Mouse (Mus musculus): ENCODE measurements at regions not wholly inside any gene's neighbourhood (a gene's known extent, or its start where the extent isn't known, plus 50 kb on each side); places are given as distances from the start of the nearest gene placed in this dataset.

DNA sequence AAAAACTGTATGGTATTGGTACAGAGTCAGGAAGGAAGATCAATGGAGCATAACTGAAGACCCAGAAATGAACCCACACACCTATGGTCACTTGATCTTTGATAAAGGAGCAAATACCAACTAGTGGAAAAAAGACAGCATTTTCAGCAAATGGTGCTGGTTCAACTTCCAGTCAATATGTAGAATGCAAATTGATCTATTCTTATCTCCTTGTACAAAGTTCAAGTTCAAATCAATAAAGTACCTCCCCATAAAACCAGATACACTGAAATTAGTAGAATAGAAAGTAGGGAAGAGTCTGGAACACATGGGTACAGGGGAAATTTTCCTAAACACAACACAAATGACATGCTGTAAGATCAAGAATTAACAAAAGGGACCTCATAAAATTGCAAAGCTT is 495.6 kb downstream of the Gm16223 start:
- TF ChIP-seq CTCF (conservative IDR thresholded peaks at IDR 0.05; ENCODE audit: insufficient read depth, insufficient read length, low read depth, low read length): no peak
- no peak for TF ChIP-seq POLR2A (IDR thresholded peaks at IDR 0.05; ENCODE audit: low read depth, low read length)

All from kidney, adult 2 months (tissue).